Mouse (Mus musculus): ENCODE results near the gene Gm21992. TPM values are rescaled to one million over a fixed set of nuclear protein-coding genes. Genes with fewer than 3 reads are reported as not detected.

Gene Gm21992
- polyA plus RNA-seq, 1 experiment from 2014 or later: 21.5 TPM

- peak overlapping the region; percentile 94 for H3K4me3 ChIP-seq
- ATAC-seq (ENCODE audit: extremely low read depth, insufficient number of reproducible peaks, low FRiP score, low TSS enrichment): no peak
- H3K4me2 ChIP-seq: peak overlapping the region; percentile 96
- H3K27me3 ChIP-seq (replicated peaks): no peaks in the 10 kb centered on the region
- peaks cover 28% of the 10 kb centered on the region for H3K4me1 ChIP-seq
- 5% methylated on average over 12 of the region's 12 CpGs for WGBS
- H3K9ac ChIP-seq: peak overlapping the region; percentile 90
- H3K9me3 ChIP-seq: no peaks in the 10 kb centered on the region
- 0 out of 2 replicates have a peak, but pooled peaks cover 5% of the 10 kb centered on the region for H3K36me3 ChIP-seq
- H3K27ac ChIP-seq (replicated peaks): peak overlapping the region; percentile 96
Observed at GRCm38 (mm10) chr19:4811909-4812242, 464 bp upstream of the Gm21992 start.

GRCm38 (mm10) chr19:4810746-4811062, 708 bp downstream of the Gm21992 start:
- 1% methylated on average over 17 of the region's 17 CpGs for WGBS
- ATAC-seq (ENCODE audit: extremely low read depth, insufficient number of reproducible peaks, low FRiP score, low TSS enrichment): no peak; the same call in 1 of the 2 replicates
- H3K9ac ChIP-seq: peak overlapping the region; percentile 93

GRCm38 (mm10) chr19:4810309-4810708, 1.1 kb downstream of the Gm21992 start:
- 0% methylated on average over 14 of the region's 14 CpGs for WGBS

More at GRCm38 (mm10) chr19:4810746-4811062, 708 bp downstream of the Gm21992 start:
- peak overlapping the region; percentile 96 for H3K27ac ChIP-seq (replicated peaks)
- H3K4me1 ChIP-seq: peaks cover 34% of the 10 kb centered on the region
- H3K9me3 ChIP-seq: no peaks in the 10 kb centered on the region
- H3K36me3 ChIP-seq: 0 out of 2 replicates have a peak, but pooled peaks cover 10% of the 10 kb centered on the region
- no peaks in the 10 kb centered on the region for H3K27me3 ChIP-seq (replicated peaks)
- H3K4me3 ChIP-seq: peak overlapping the region; percentile 94
- peak overlapping the region; percentile 96 for H3K4me2 ChIP-seq

GRCm38 (mm10) chr19:4803283-4803682, 8.1 kb downstream of the Gm21992 start:
- 82% methylated on average over 10 of the region's 10 CpGs for WGBS
- Histone ChIP-seq H3K9ac (no peak overlapping the region), H3K27me3 (replicated peaks) (no peaks in the 10 kb centered on the region), H3K4me1 (peaks cover 39% of the 10 kb centered on the region), H3K27ac (replicated peaks) (no peak overlapping the region), H3K4me2 (no peak overlapping the region), H3K4me3 (no peak overlapping the region), H3K36me3 (peaks cover 68% of the 10 kb centered on the region), H3K9me3 (no peaks in the 10 kb centered on the region)
- no peak for ATAC-seq (ENCODE audit: extremely low read depth, insufficient number of reproducible peaks, low FRiP score, low TSS enrichment)

More at GRCm38 (mm10) chr19:4810309-4810708, 1.1 kb downstream of the Gm21992 start:
- peak overlapping the region; percentile 93 for H3K9ac ChIP-seq
- peak overlapping the region; percentile 96 for H3K27ac ChIP-seq (replicated peaks)
- 0 out of 2 replicates have a peak, but pooled peaks cover 10% of the 10 kb centered on the region for H3K36me3 ChIP-seq
- H3K4me1 ChIP-seq: peaks cover 38% of the 10 kb centered on the region
- peak overlapping the region; percentile 96 for H3K4me2 ChIP-seq
- peak overlapping the region; percentile 94 for H3K4me3 ChIP-seq
- no peak for ATAC-seq (ENCODE audit: extremely low read depth, insufficient number of reproducible peaks, low FRiP score, low TSS enrichment)
- H3K9me3 ChIP-seq: no peaks in the 10 kb centered on the region
- no peaks in the 10 kb centered on the region for H3K27me3 ChIP-seq (replicated peaks)

GRCm38 (mm10) chr19:4802691-4803091, 8.7 kb downstream of the Gm21992 start:
- Histone ChIP-seq H3K4me1 (peaks cover 33% of the 10 kb centered on the region), H3K9me3 (no peaks in the 10 kb centered on the region), H3K9ac (no peak overlapping the region), H3K4me2 (no peak overlapping the region), H3K4me3 (no peak overlapping the region), H3K27me3 (replicated peaks) (no peaks in the 10 kb centered on the region), H3K36me3 (peaks cover 74% of the 10 kb centered on the region), H3K27ac (replicated peaks) (no peak overlapping the region)
- ATAC-seq (ENCODE audit: extremely low read depth, insufficient number of reproducible peaks, low FRiP score, low TSS enrichment): no peak
- 90% methylated on average over 7 of the region's 7 CpGs for WGBS

GRCm38 (mm10) chr19:4799083-4799482, 12.3 kb downstream of the Gm21992 start:
- H3K36me3 ChIP-seq: peaks cover 79% of the 10 kb centered on the region
- no peak overlapping the region for H3K27ac ChIP-seq (replicated peaks)
- H3K4me3 ChIP-seq: no peak overlapping the region
- no peaks in the 10 kb centered on the region for H3K27me3 ChIP-seq (replicated peaks)
- peaks cover 20% of the 10 kb centered on the region for H3K4me1 ChIP-seq
- no peak overlapping the region for H3K4me2 ChIP-seq
- H3K9me3 ChIP-seq: no peaks in the 10 kb centered on the region
- H3K9ac ChIP-seq: no peak overlapping the region
- ATAC-seq (ENCODE audit: extremely low read depth, insufficient number of reproducible peaks, low FRiP score, low TSS enrichment): no peak
- WGBS: 90% methylated on average over 5 of the region's 5 CpGs

- H3K36me3 ChIP-seq: peaks cover 66% of the 10 kb centered on the region
- H3K27ac ChIP-seq (replicated peaks): no peak overlapping the region
- ATAC-seq (ENCODE audit: extremely low read depth, insufficient number of reproducible peaks, low FRiP score, low TSS enrichment): no peak
- H3K4me2 ChIP-seq: no peak overlapping the region
- no peaks in the 10 kb centered on the region for H3K9me3 ChIP-seq
- no peak overlapping the region for H3K9ac ChIP-seq
- 89% methylated on average over 2 of the region's 2 CpGs for WGBS
- H3K4me3 ChIP-seq: no peak overlapping the region
- no peaks in the 10 kb centered on the region for H3K27me3 ChIP-seq (replicated peaks)
- H3K4me1 ChIP-seq: peaks cover 13% of the 10 kb centered on the region
Observed at GRCm38 (mm10) chr19:4797846-4798245, 13.6 kb downstream of the Gm21992 start.

- H3K4me2 ChIP-seq: no peak overlapping the region
- no peaks in the 10 kb centered on the region for H3K27me3 ChIP-seq (replicated peaks)
- H3K9ac ChIP-seq: no peak overlapping the region
- H3K27ac ChIP-seq (replicated peaks): no peak overlapping the region
- H3K4me3 ChIP-seq: no peak overlapping the region
- WGBS: 79% methylated on average over 1 of the region's 1 CpGs
- peaks cover 61% of the 10 kb centered on the region for H3K36me3 ChIP-seq
- no peak for ATAC-seq (ENCODE audit: extremely low read depth, insufficient number of reproducible peaks, low FRiP score, low TSS enrichment)
- no peaks in the 10 kb centered on the region for H3K9me3 ChIP-seq
- H3K4me1 ChIP-seq: peaks cover 30% of the 10 kb centered on the region
Observed at GRCm38 (mm10) chr19:4795929-4796328, 15.5 kb downstream of the Gm21992 start.

GRCm38 (mm10) chr19:4793831-4794422, 17.5 kb downstream of the Gm21992 start, which contains the start of gene Rbm4:
Gene Rbm4, minus strand, starts transcription at chr19:4793901.
- Histone ChIP-seq H3K4me1 (peaks cover 49% of the 10 kb centered on the region), H3K9me3 (no peaks in the 10 kb centered on the region), H3K9ac (peak within 1 kb of the TSS; percentile 92), H3K4me2 (peak within 1 kb of the TSS; percentile 77), H3K27ac (replicated peaks) (peak within 1 kb of the TSS; percentile 87), H3K27me3 (replicated peaks) (no peaks in the 10 kb centered on the region), H3K36me3 (peaks cover 59% of the 10 kb centered on the region), H3K4me3 (peak within 1 kb of the TSS; percentile 90)
- ATAC-seq (ENCODE audit: extremely low read depth, insufficient number of reproducible peaks, low FRiP score, low TSS enrichment): peak; percentile 97
- WGBS: 0% methylated on average over 31 of the region's 31 CpGs

- Histone ChIP-seq H3K27ac (replicated peaks) (peak overlapping the region; percentile 87), H3K4me2 (peak overlapping the region; percentile 77), H3K9me3 (no peaks in the 10 kb centered on the region), H3K4me3 (peak overlapping the region; percentile 90), H3K4me1 (peaks cover 49% of the 10 kb centered on the region), H3K9ac (peak overlapping the region; percentile 92), H3K27me3 (replicated peaks) (no peaks in the 10 kb centered on the region), H3K36me3 (peaks cover 58% of the 10 kb centered on the region)
- under 1% methylated on average over 16 of the region's 16 CpGs for WGBS
- 0 out of 2 replicates have a peak, but pooled peaks have one; percentile 12 for ATAC-seq (ENCODE audit: extremely low read depth, insufficient number of reproducible peaks, low FRiP score, low TSS enrichment)
Observed at GRCm38 (mm10) chr19:4793281-4793830, 18.1 kb downstream of the Gm21992 start.

GRCm38 (mm10) chr19:4786313-4786712, 25.1 kb downstream of the Gm21992 start:
- 95% methylated on average over 2 of the region's 2 CpGs for WGBS
- Histone ChIP-seq H3K9ac (no peak overlapping the region), H3K27me3 (replicated peaks) (no peaks in the 10 kb centered on the region), H3K4me3 (no peak overlapping the region), H3K27ac (replicated peaks) (no peak overlapping the region), H3K4me1 (peaks cover 72% of the 10 kb centered on the region), H3K9me3 (no peaks in the 10 kb centered on the region), H3K4me2 (no peak overlapping the region), H3K36me3 (peaks cover 96% of the 10 kb centered on the region)
- ATAC-seq (ENCODE audit: extremely low read depth, insufficient number of reproducible peaks, low FRiP score, low TSS enrichment): no peak

GRCm38 (mm10) chr19:4785206-4785605, 26.2 kb downstream of the Gm21992 start:
- Histone ChIP-seq H3K4me1 (peaks cover 61% of the 10 kb centered on the region), H3K4me3 (no peak overlapping the region), H3K4me2 (no peak overlapping the region), H3K36me3 (peaks cover 94% of the 10 kb centered on the region), H3K9me3 (no peaks in the 10 kb centered on the region), H3K9ac (no peak overlapping the region), H3K27me3 (replicated peaks) (no peaks in the 10 kb centered on the region), H3K27ac (replicated peaks) (peak overlapping the region; percentile 54; the same call in 1 of the 2 replicates)
- WGBS: 74% methylated on average over 7 of the region's 7 CpGs
- no peak for ATAC-seq (ENCODE audit: extremely low read depth, insufficient number of reproducible peaks, low FRiP score, low TSS enrichment)
